Mouse (Mus musculus): ENCODE results near the gene Otop2. TPM values are rescaled to one million over a fixed set of nuclear protein-coding genes. Genes with fewer than 3 reads are reported as not detected.

The Otop2 gene
- polyA plus RNA-seq, 1 experiment from 2014 or later = 0.31 TPM

GRCm38 (mm10) chr11:115314249-115314648, 7.3 kb downstream of the Otop2 start:
- no peak overlapping the region for H3K4me2 ChIP-seq
- H3K4me3 ChIP-seq = no peak overlapping the region
- no peak overlapping the region for H3K9ac ChIP-seq
- peaks cover 73% of the 10 kb centered on the region for H3K27me3 ChIP-seq
- peaks cover 7% of the 10 kb centered on the region; the same call in 1 of the 2 replicates for H3K4me1 ChIP-seq
- ATAC-seq (ENCODE audit: insufficient number of reproducible peaks, low FRiP score, low TSS enrichment, low read depth) = no peak
- WGBS = 43% methylated on average over 2 of the region's 2 CpGs
- H3K36me3 ChIP-seq = no peaks in the 10 kb centered on the region
- H3K27ac ChIP-seq = no peak overlapping the region
- H3K9me3 ChIP-seq = no peaks in the 10 kb centered on the region

- H3K4me3 ChIP-seq = no peak overlapping the region
- no peaks in the 10 kb centered on the region for H3K9me3 ChIP-seq
- no peak overlapping the region for H3K9ac ChIP-seq
- ATAC-seq (ENCODE audit: insufficient number of reproducible peaks, low FRiP score, low TSS enrichment, low read depth) = no peak
- no peak overlapping the region for H3K4me2 ChIP-seq
- peaks cover 13% of the 10 kb centered on the region for H3K4me1 ChIP-seq
- WGBS = 62% methylated on average over 7 of the region's 7 CpGs
- H3K36me3 ChIP-seq = no peaks in the 10 kb centered on the region
- H3K27ac ChIP-seq = no peak overlapping the region
- H3K27me3 ChIP-seq = peaks cover 96% of the 10 kb centered on the region
Observed at GRCm38 (mm10) chr11:115317204-115317603, 10.2 kb downstream of the Otop2 start.

GRCm38 (mm10) chr11:115318245-115319027, 11.5 kb downstream of the Otop2 start:
- Histone ChIP-seq H3K36me3 (no peaks in the 10 kb centered on the region), H3K27ac (no peak overlapping the region), H3K9me3 (no peaks in the 10 kb centered on the region), H3K27me3 (peaks cover 96% of the 10 kb centered on the region), H3K4me3 (no peak overlapping the region), H3K9ac (no peak overlapping the region), H3K4me2 (no peak overlapping the region), H3K4me1 (peaks cover 13% of the 10 kb centered on the region)
- no peak for ATAC-seq (ENCODE audit: insufficient number of reproducible peaks, low FRiP score, low TSS enrichment, low read depth)
- 5% methylated on average over 63 of the region's 63 CpGs for WGBS

GRCm38 (mm10) chr11:115319704-115320383, 12.9 kb downstream of the Otop2 start:
- Histone ChIP-seq H3K4me2 (no peak overlapping the region), H3K4me1 (peaks cover 13% of the 10 kb centered on the region), H3K4me3 (no peak overlapping the region), H3K9ac (no peak overlapping the region), H3K27me3 (peaks cover 100% of the 10 kb centered on the region), H3K36me3 (no peaks in the 10 kb centered on the region), H3K9me3 (no peaks in the 10 kb centered on the region), H3K27ac (no peak overlapping the region)
- 8% methylated on average over 18 of the region's 18 CpGs for WGBS
- no peak for ATAC-seq (ENCODE audit: insufficient number of reproducible peaks, low FRiP score, low TSS enrichment, low read depth)

- no peak within 1 kb of the TSS for H3K9ac ChIP-seq
- no peaks in the 10 kb centered on the region for H3K36me3 ChIP-seq
- H3K4me2 ChIP-seq = 0 out of 2 replicates have a peak within 1 kb of the TSS, but pooled peaks have one; percentile 10
- no peak within 1 kb of the TSS for H3K4me3 ChIP-seq
- no peak for ATAC-seq (ENCODE audit: insufficient number of reproducible peaks, low FRiP score, low TSS enrichment, low read depth)
- peaks cover 13% of the 10 kb centered on the region for H3K4me1 ChIP-seq
- H3K9me3 ChIP-seq = no peaks in the 10 kb centered on the region
- no peak within 1 kb of the TSS for H3K27ac ChIP-seq
- 6% methylated on average over 35 of the region's 35 CpGs for WGBS
- peaks cover 94% of the 10 kb centered on the region for H3K27me3 ChIP-seq
Observed at GRCm38 (mm10) chr11:115321906-115322693, 15.1 kb downstream of the Otop2 start, which contains the start of gene Ush1g. TSS of gene Ush1g (minus strand) at chr11:115322041.

GRCm38 (mm10) chr11:115323354-115323753, 16.4 kb downstream of the Otop2 start:
- WGBS = 14% methylated on average over 32 of the region's 32 CpGs
- no peaks in the 10 kb centered on the region for H3K9me3 ChIP-seq
- no peak overlapping the region for H3K4me3 ChIP-seq
- no peak overlapping the region for H3K9ac ChIP-seq
- peaks cover 81% of the 10 kb centered on the region for H3K27me3 ChIP-seq
- peaks cover 12% of the 10 kb centered on the region for H3K4me1 ChIP-seq
- ATAC-seq (ENCODE audit: insufficient number of reproducible peaks, low FRiP score, low TSS enrichment, low read depth) = no peak
- H3K4me2 ChIP-seq = no peak overlapping the region
- H3K36me3 ChIP-seq = no peaks in the 10 kb centered on the region
- H3K27ac ChIP-seq = no peak overlapping the region

- H3K4me2 ChIP-seq = no peak overlapping the region
- peaks cover 4% of the 10 kb centered on the region for H3K4me1 ChIP-seq
- no peak for ATAC-seq (ENCODE audit: insufficient number of reproducible peaks, low FRiP score, low TSS enrichment, low read depth)
- H3K27me3 ChIP-seq = peaks cover 68% of the 10 kb centered on the region
- H3K9ac ChIP-seq = no peak overlapping the region
- H3K4me3 ChIP-seq = no peak overlapping the region
- H3K27ac ChIP-seq = no peak overlapping the region
- H3K9me3 ChIP-seq = no peaks in the 10 kb centered on the region
- WGBS = 42% methylated on average over 7 of the region's 7 CpGs
- no peaks in the 10 kb centered on the region for H3K36me3 ChIP-seq
Observed at GRCm38 (mm10) chr11:115326730-115327129, 19.8 kb downstream of the Otop2 start.

- no peak for ATAC-seq (ENCODE audit: insufficient number of reproducible peaks, low FRiP score, low TSS enrichment, low read depth)
- Histone ChIP-seq H3K4me1 (peaks cover under 1% of the 10 kb centered on the region), H3K36me3 (no peaks in the 10 kb centered on the region), H3K9ac (no peak overlapping the region), H3K9me3 (no peaks in the 10 kb centered on the region), H3K27me3 (peaks cover 67% of the 10 kb centered on the region), H3K4me3 (no peak overlapping the region), H3K27ac (no peak overlapping the region), H3K4me2 (no peak overlapping the region)
- 75% methylated on average over 15 of the region's 15 CpGs for WGBS
Observed at GRCm38 (mm10) chr11:115329339-115329738, 22.4 kb downstream of the Otop2 start.

- peak within 1 kb of the TSS; percentile 36 for H3K4me2 ChIP-seq
Observed at GRCm38 (mm10) chr11:115334531-115334930, 27.6 kb downstream of the Otop2 start, which contains the start of gene Otop3. TSS of gene Otop3 (plus strand) at chr11:115334731.

GRCm38 (mm10) chr11:115335223-115335622, 28.3 kb downstream of the Otop2 start:
- WGBS = 60% methylated on average over 12 of the region's 12 CpGs
- Histone ChIP-seq H3K4me1 (peaks cover 10% of the 10 kb centered on the region), H3K36me3 (no peaks in the 10 kb centered on the region), H3K9me3 (no peaks in the 10 kb centered on the region), H3K27ac (no peak overlapping the region), H3K4me3 (no peak overlapping the region), H3K9ac (no peak overlapping the region), H3K4me2 (no peak overlapping the region), H3K27me3 (peaks cover 89% of the 10 kb centered on the region)
- no peak for ATAC-seq (ENCODE audit: insufficient number of reproducible peaks, low FRiP score, low TSS enrichment, low read depth)

More at GRCm38 (mm10) chr11:115334531-115334930, 27.6 kb downstream of the Otop2 start, which contains the start of gene Otop3:
- Histone ChIP-seq H3K27me3 (peaks cover 88% of the 10 kb centered on the region), H3K9ac (no peak within 1 kb of the TSS), H3K36me3 (no peaks in the 10 kb centered on the region), H3K9me3 (no peaks in the 10 kb centered on the region), H3K4me3 (peak within 1 kb of the TSS; percentile 17; the same call in 1 of the 2 replicates), H3K27ac (no peak within 1 kb of the TSS), H3K4me1 (peaks cover 10% of the 10 kb centered on the region)
- WGBS = 5% methylated on average over 29 of the region's 29 CpGs
- ATAC-seq (ENCODE audit: insufficient number of reproducible peaks, low FRiP score, low TSS enrichment, low read depth) = no peak

GRCm38 (mm10) chr11:115336115-115336514, 29.2 kb downstream of the Otop2 start:
- H3K27ac ChIP-seq = no peak overlapping the region

More at GRCm38 (mm10) chr11:115336115-115336514, 29.2 kb downstream of the Otop2 start:
- no peak for ATAC-seq (ENCODE audit: insufficient number of reproducible peaks, low FRiP score, low TSS enrichment, low read depth)
- H3K4me3 ChIP-seq = no peak overlapping the region
- H3K9ac ChIP-seq = no peak overlapping the region
- 12% methylated on average over 6 of the region's 6 CpGs for WGBS
- H3K9me3 ChIP-seq = no peaks in the 10 kb centered on the region
- H3K27me3 ChIP-seq = peaks cover 88% of the 10 kb centered on the region
- H3K4me1 ChIP-seq = peaks cover 10% of the 10 kb centered on the region
- no peak overlapping the region for H3K4me2 ChIP-seq
- H3K36me3 ChIP-seq = no peaks in the 10 kb centered on the region
